Mouse (Mus musculus): ENCODE measurements around the gene Degs2. TPM values are rescaled to one million over a fixed set of nuclear protein-coding genes. Genes with fewer than 3 reads are reported as not detected.

Degs2 gene
- polyA plus RNA-seq, 1 experiment: not detected

DNA sequence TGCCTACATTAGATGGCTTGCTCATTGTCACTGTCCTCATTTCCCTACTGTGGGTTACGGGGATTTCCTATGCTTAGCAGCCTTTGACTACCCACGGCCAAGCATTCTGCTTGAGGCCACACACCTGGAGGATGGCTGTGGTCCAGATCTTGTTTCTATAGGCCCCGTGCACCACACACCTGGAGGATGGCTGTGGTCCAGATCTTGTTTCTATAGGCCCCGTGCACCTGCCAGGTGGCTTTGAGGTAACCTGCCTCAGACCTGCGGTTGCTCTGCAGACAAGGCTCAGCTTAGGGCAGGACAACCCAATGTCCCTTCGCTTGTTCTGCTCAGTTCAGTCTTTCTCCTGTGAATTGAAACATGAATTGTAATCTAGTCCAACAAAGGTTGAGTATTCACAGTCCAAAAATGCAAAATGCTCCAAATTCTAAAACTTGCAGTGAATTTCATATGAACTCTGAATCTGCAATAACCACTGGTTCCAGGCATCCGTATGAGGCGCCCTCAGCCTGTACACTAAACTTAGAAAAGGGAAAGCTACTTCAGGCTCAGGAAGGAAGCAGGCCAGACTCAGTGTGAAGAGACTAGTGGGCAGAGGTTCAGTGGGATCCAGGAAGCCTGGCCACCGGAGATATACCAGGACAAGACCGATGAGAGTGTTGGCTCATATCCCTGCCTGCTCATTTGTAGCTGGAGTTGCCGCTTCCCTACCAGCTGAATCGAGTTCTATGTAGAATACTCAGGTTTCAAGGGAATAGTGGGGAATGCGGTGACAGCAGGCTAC is 19.7 kb downstream of the Degs2 start:
- Histone ChIP-seq H3K4me1 (ENCODE audit: control insufficient read depth, insufficient read depth, insufficient read length, low read length) (peaks cover 37% of the 10 kb centered on the region), H3K4me3 (ENCODE audit: insufficient read depth, low read depth, low read length) (no peak overlapping the region), H3K27ac (replicated peaks; ENCODE audit: low read depth, low read length) (no peak overlapping the region; the same call in none of the 2 replicates)

DNA sequence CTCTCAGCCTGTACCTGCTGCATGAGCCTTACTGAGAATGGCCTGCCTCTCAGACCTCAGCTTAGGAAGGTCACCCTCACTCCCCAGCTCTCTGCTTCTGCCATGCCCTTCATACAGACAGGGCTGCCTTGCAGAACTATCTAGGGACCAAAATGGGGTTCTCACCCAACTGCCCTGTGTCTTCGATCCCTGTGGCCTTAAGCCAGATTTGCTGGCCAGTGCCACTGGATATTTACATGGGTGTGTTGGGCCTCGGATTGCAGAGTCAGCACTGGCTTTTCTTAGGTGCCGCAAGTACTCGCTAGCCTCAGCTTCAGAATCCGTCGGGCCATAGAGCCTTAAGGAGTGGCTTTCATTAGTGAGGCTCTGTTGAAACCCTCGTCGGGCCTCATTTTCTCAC is 21.3 kb downstream of the Degs2 start:
- no peak overlapping the region for H3K4me3 ChIP-seq (ENCODE audit: insufficient read depth, low read depth, low read length)
- peaks cover 40% of the 10 kb centered on the region for H3K4me1 ChIP-seq (ENCODE audit: control insufficient read depth, insufficient read depth, insufficient read length, low read length)
- peak overlapping the region; percentile 31; the same call in 1 of the 2 replicates for H3K27ac ChIP-seq (replicated peaks; ENCODE audit: low read depth, low read length)

DNA sequence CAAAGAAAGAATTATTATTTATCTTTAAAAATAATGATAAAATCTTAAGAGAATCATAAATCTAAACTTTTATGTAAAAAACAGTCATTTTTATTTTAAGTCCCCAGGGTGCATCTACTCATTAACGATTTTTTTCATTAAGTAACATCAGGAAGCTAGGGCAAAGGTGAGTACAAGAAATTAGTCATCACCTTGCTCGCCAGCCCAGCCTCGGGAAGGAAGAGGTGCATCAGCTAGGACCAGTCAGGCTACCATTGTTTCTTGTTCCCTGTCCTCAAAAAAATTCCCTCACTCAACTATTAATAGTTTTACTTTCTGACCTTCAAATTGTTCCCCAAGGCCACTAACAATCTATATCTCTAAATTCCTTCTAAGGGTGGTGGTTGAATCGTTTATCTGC is 23.7 kb downstream of the Degs2 start:
- Histone ChIP-seq H3K27ac (replicated peaks; ENCODE audit: low read depth, low read length) (peak overlapping the region; percentile 74), H3K4me1 (ENCODE audit: control insufficient read depth, insufficient read depth, insufficient read length, low read length) (peaks cover 48% of the 10 kb centered on the region), H3K4me3 (ENCODE audit: insufficient read depth, low read depth, low read length) (no peak overlapping the region)

DNA sequence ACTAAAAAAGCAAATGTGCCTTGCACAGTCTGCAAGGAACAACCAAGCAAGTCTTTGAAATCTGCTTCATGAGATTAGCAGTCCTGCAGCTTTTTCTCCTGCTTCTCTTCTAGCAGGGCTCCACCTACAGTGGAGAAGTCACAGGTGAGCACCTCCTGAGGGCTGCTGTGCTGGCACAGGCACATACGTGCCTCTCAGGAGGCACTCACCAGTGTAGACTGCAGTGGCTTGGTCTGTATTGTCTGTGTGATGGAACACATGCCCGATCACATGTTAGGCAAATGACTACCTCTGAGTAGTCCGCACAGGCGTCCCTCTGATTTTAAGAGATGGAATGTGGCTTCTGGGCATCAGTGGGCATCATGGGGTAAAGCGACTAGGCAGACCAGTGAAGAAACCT is 25.0 kb downstream of the Degs2 start:
- Histone ChIP-seq H3K4me1 (ENCODE audit: control insufficient read depth, insufficient read depth, insufficient read length, low read length) (peaks cover 48% of the 10 kb centered on the region), H3K27ac (replicated peaks; ENCODE audit: low read depth, low read length) (peak overlapping the region; percentile 29), H3K4me3 (ENCODE audit: insufficient read depth, low read depth, low read length) (no peak overlapping the region)

DNA sequence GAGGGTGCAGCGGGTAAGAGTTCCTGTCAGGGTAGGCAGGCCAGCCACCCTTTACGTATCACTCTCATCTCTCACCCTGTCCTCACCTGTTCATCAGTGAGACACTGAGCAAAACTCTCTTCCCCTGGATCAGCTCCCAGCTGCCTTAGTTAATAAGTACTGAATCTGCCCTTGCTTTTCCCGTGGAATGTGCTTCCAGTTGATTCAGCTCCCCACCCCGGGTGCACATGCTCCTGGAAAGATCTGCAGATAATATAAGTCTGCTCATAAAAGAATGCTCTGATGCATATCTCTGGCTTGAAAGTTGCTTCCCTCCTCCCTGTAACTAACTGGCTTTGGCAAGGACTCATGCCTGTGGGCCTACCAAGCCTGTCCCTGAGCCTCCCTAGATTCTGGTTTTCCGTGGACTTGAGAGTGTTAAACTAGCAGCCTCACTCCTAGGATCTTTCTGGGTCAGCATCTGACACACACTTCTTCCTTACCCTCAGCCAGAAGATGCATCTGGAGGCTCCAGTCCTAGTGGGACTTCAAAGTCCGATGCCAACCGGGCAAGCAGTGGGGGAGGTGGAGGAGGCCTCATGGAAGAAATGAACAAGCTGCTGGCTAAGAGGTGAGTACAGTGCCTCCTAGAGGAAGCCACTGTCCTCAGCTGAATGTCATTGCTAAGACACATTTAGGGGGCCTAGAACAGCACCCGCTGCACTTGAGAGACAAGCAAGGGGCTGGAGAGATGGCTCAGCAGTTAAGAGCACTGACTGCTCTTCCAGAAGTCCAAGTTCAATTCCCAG is 26.3 kb downstream of the Degs2 start:
- H3K4me1 ChIP-seq (ENCODE audit: control insufficient read depth, insufficient read depth, insufficient read length, low read length): peaks cover 49% of the 10 kb centered on the region
- peak overlapping the region; percentile 44 for H3K27ac ChIP-seq (replicated peaks; ENCODE audit: low read depth, low read length)
- no peak overlapping the region for H3K4me3 ChIP-seq (ENCODE audit: insufficient read depth, low read depth, low read length)

DNA sequence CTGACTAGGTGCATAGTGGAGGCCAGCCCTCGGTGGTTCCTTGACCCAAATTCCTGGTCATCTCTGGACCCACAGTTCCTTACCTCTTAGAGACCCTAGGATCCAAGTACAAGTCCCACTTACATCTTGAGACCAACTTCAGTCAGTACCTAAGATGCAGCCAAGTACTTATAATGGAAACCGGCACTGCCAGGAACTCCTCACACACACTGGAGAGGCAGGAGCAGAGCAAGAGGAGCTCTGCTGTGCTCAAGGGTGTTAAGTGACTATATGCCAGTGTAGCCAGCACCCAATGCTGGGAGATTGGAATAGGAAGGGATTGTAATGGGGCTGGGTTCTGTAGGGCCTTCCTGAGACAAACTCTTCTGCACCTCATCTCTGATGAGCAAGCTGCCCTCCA is 27.2 kb downstream of the Degs2 start:
- H3K27ac ChIP-seq (replicated peaks; ENCODE audit: low read depth, low read length): peak overlapping the region; percentile 44; the same call in 1 of the 2 replicates
- peaks cover 44% of the 10 kb centered on the region for H3K4me1 ChIP-seq (ENCODE audit: control insufficient read depth, insufficient read depth, insufficient read length, low read length)
- H3K4me3 ChIP-seq (ENCODE audit: insufficient read depth, low read depth, low read length): no peak overlapping the region

DNA sequence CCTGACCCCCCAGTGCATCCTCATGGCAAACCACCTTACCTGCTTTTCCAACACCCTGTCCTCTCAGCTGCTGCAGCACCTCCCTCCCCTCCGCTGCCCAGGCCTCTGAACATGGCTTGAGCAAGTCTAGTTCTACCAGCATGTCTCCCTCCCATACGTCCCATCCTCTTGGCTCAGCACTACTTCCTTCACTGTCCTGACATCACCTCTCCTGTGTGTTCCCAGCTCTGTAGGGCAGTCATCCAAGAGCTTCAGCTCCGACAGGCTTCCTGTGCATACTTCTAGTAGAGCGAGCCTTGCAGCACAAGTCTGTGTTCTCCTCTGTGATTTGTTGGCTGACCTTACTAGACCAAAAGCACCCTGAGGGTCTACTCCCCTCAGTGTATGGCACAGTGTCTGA is 27.6 kb downstream of the Degs2 start:
- no peak overlapping the region; the same call in 1 of the 2 replicates for H3K4me3 ChIP-seq (ENCODE audit: insufficient read depth, low read depth, low read length)

DNA sequence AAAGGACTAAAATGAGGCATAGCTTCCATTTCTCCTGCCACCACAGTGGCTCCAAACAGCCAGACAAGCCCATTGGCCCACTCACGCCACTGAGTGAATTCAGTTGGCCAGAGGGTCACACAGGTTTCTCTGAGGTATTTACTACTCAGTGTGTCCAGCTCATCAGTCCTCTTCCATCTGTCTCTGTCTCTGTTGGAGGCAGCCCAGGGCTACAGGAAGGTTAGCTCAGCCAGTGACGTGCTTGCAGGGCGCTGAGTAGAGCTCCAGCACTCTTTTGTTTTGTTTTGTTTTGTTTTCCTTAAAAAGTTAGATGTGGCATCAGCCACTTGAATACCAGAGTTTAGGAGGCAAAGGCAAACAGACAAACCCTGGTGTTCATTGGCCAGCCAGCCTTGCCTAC is 28.6 kb downstream of the Degs2 start:
- Histone ChIP-seq H3K4me3 (ENCODE audit: insufficient read depth, low read depth, low read length) (no peak overlapping the region), H3K27ac (replicated peaks; ENCODE audit: low read depth, low read length) (peak overlapping the region; percentile 47), H3K4me1 (ENCODE audit: control insufficient read depth, insufficient read depth, insufficient read length, low read length) (peaks cover 33% of the 10 kb centered on the region)

More for the DNA sequence above, 27.6 kb downstream of the Degs2 start:
- Histone ChIP-seq H3K4me1 (ENCODE audit: control insufficient read depth, insufficient read depth, insufficient read length, low read length) (peaks cover 40% of the 10 kb centered on the region), H3K27ac (replicated peaks; ENCODE audit: low read depth, low read length) (peak overlapping the region; percentile 54)

DNA sequence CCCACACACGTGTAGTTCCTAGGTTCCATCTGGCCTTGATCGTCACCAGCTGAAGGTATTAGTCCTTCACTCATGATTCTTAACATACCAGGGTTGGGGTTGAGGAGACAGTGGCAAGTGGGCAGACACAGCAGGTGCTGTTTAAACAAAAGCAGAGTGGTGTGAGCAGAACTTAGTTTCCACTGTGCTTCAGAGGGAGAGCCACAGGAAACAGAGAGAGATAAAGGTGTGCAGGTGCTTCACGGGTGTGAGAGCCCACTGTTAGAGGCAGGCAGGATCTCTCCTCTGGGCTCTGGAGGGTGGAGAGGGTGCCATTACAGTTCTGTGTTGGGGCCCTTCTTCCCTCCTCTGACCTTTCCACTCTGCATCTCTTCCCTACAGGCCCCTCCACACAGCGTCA is 29.2 kb downstream of the Degs2 start:
- 0 out of 2 replicates have a peak overlapping the region, but pooled peaks have one; percentile 6 for H3K27ac ChIP-seq (replicated peaks; ENCODE audit: low read depth, low read length)
- H3K4me1 ChIP-seq (ENCODE audit: control insufficient read depth, insufficient read depth, insufficient read length, low read length): peaks cover 36% of the 10 kb centered on the region
- H3K4me3 ChIP-seq (ENCODE audit: insufficient read depth, low read depth, low read length): no peak overlapping the region

DNA sequence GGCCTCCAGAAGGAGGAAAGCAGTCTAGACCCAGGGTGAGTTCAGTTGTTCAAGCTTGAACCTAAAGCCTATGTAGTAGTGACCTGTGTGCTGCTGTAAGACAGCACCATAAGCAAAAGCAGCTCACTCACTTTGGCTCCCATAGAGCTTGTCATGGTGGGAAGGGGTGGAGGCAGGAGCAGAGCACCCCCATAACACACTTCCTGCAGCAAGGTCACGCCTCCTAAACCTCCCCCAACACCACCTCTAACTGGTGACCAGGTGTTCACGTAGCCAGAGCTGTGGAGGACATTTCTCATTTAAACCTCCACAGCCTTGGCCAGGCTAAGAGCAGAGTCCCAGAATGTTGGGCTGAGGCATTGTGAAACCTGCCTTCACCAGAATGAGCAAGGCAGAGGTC is 30.6 kb downstream of the Degs2 start:
- H3K4me3 ChIP-seq (ENCODE audit: insufficient read depth, low read depth, low read length): no peak overlapping the region
- H3K4me1 ChIP-seq (ENCODE audit: control insufficient read depth, insufficient read depth, insufficient read length, low read length): peaks cover 31% of the 10 kb centered on the region
- H3K27ac ChIP-seq (replicated peaks; ENCODE audit: low read depth, low read length): no peak overlapping the region

DNA sequence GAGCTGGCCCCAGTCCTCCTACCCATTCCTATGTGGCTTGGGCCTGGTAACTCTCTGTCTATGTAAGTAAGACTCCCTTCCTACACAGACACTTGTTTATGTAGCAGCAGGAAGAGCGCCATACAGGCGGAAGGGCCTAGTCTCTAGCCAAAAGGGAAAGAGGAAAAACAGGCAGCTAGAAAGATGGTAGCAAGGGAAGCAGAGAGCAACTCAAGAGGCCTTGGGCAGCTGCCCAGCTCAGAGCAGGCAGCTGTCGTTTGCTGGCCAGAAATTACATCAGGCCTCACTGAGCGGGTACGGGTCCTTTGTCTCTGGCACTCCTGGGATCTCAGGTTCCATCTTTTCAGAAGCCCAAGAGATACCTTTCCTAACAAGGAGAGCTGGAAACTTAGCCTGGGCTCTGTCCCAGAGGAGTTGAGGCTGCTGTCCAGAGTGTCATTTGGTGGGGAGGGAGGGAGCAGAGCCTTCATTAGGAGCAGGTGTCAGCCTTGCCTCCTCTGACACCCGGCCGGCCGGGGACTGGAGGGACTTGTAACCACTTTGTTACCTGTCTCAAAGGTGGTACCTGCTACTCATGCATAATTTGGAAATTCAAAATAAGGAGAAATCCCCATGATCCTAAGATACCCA is 33.4 kb downstream of the Degs2 start:
- Histone ChIP-seq H3K4me1 (ENCODE audit: control insufficient read depth, insufficient read depth, insufficient read length, low read length) (peaks cover 17% of the 10 kb centered on the region), H3K4me3 (ENCODE audit: insufficient read depth, low read depth, low read length) (no peak overlapping the region), H3K27ac (replicated peaks; ENCODE audit: low read depth, low read length) (peak overlapping the region; percentile 23; the same call in 1 of the 2 replicates)

DNA sequence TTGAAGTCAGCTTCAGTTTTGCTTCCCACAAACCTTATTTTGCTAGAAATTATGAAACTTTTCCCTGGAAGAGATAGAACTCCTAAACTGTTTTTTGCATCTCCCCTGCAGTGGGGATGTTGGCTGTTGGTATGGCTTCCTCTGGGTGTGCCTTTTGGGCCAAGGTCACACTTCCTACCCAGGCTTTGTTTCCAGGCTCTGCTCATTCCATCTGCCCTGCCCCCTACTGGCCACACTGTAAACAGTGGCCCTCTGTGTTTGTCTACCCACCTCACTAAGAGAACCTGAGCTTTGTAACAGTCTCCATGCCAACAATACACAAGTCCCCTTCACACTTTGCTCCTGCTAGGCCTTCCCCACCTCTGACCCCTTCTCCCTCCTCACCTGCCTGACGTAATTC is 44.8 kb downstream of the Degs2 start:
- Histone ChIP-seq H3K4me3 (ENCODE audit: insufficient read depth, low read depth, low read length) (no peak overlapping the region), H3K4me1 (ENCODE audit: control insufficient read depth, insufficient read depth, insufficient read length, low read length) (peaks cover 7% of the 10 kb centered on the region; the same call in 1 of the 2 replicates), H3K27ac (replicated peaks; ENCODE audit: low read depth, low read length) (peak overlapping the region; percentile 69)

DNA sequence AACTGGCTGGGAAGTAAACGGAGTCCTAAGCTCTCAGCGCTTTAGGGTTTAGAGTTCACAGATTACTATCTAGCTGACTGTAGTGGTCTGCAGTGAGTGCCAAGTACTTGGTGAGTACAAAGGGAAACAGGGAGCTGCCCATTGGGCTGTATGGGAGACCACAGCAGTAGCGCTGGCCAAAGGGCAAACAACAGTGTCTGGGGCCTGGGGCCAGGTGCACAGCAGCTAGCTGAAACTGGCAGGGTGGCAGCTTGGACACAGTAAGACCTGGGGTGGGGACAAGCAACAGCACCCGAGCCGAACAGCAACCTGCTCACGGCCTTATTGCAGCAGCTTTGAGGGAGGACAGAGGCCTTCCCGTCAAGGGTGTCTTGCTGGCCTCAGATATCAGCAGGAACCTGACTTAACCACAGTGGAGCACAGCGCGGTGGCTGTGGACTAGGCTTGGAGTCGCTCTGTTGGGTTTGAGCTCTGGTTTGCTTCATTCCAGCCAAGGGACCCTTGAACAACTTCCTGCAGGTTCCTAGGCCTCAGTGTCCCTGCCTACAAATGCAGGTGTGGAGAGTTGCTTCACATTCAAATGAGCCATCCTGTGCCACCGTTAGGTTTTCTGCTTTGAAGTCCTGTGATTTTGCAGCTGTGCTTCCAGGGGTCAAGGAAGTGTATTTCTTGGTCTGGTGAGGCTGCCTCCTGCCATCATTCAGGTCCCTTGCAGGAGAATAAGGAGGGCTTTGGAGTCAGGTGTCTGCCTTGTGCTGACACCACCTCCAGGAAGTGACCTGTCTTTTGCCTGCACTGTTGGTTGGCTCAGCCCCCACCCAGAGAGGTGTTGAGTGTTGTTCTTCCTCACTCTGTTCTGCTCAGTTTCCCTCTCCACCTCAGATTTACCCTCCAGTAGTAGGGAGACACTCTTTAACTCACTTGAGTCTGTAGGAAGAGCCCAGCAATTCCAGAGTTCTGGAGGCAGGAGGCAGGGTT is 48.5 kb downstream of the Degs2 start:
- no peak overlapping the region for H3K4me3 ChIP-seq (ENCODE audit: insufficient read depth, low read depth, low read length)
- no peak overlapping the region for H3K27ac ChIP-seq (replicated peaks; ENCODE audit: low read depth, low read length)
- peaks cover 7% of the 10 kb centered on the region; the same call in 1 of the 2 replicates for H3K4me1 ChIP-seq (ENCODE audit: control insufficient read depth, insufficient read depth, insufficient read length, low read length)

DNA sequence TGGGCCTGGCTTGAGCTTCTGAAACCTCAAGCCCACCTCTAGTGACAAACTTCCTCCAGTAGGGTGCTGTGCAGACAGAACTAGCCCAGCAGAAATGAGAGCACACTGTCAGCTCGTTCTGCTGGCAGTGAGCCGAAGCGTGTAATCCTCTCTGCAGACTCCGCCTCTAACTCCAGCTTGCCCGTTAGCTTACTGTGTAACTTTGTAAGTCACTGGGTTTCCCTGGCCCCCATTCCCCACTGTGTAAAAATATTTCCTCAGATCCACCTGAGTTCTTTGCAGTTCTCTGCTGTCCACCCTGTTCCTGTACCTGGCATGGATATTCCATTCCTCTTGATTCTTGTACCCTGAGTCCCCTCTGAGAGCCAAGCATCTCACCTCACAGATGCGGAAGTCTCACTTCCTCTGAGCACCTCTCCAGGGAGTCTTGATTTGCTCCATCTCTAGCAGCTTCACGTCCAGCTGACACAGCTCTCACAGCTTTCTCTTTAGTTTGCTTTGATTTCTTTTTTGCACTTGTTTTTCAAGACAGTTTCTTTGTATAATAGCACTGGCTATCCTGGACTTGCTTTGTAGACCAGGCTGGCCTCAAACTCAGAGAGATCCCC is 51.0 kb downstream of the Degs2 start:
- no peak overlapping the region for H3K4me3 ChIP-seq (ENCODE audit: insufficient read depth, low read depth, low read length)
- no peaks in the 10 kb centered on the region for H3K4me1 ChIP-seq (ENCODE audit: control insufficient read depth, insufficient read depth, insufficient read length, low read length)
- H3K27ac ChIP-seq (replicated peaks; ENCODE audit: low read depth, low read length): no peak overlapping the region

All from brown adipose tissue, adult 24 weeks (tissue).